Mouse (Mus musculus): ENCODE results near the gene Wdr60. TPM values are rescaled to one million over a fixed set of nuclear protein-coding genes. Genes with fewer than 3 reads are reported as not detected.

The Wdr60 gene
- polyA plus RNA-seq (2021; fragmentation: Nextera tagmentation), result 12.6 and 13.5 TPM in 2 replicates
- long read RNA-seq, experiment 1, transcript Wdr60-203 (3 exons, 1,404 nt), result major isoform, 13 of 19 reads
- long read RNA-seq, experiment 1, partial matches to known transcripts, result 6 of 19 reads
- long read RNA-seq, experiment 1, other reads (novel, unspliced or antisense), result 0 of 19 reads
- long read RNA-seq, experiment 2, transcript Wdr60-201 (22 exons, 3,721 nt), result major isoform, 5 of 21 reads
- long read RNA-seq, experiment 2, partial matches to known transcripts, result 10 of 21 reads
- long read RNA-seq, experiment 2, other reads (novel, unspliced or antisense), result 5 of 21 reads

GRCm38 (mm10) chr12:116262555-116263341 lies at the start of gene Wdr60:
TSS of gene Wdr60 (minus strand) at chr12:116263022.

GRCm38 (mm10) chr12:116280653-116281364 lies 18.0 kb upstream of the Wdr60 start, which contains the start of gene Esyt2:
TSS of gene Esyt2 (plus strand) at chr12:116281196.

GRCm38 (mm10) chr12:116275086-116275485 lies 12.3 kb upstream of the Wdr60 start, which contains the start of gene Gm11027:
TSS of gene Gm11027 (plus strand) at chr12:116275386.

Small RNA genes within 50 kb of the gene (microRNA-seq; reads per million reads assigned to microRNA genes)
- not detected for gene Gm23190

Other genes with a start within 250 kb of the Wdr60 start
- 19.7 and 20.5 TPM in 2 replicates for gene Zfp386, start 215.3 kb downstream of the Wdr60 start, polyA plus RNA-seq (2021; fragmentation: Nextera tagmentation)
- 0.45 and 0.69 TPM in 2 replicates for gene Vipr2, start 185.3 kb downstream of the Wdr60 start, polyA plus RNA-seq (2021; fragmentation: Nextera tagmentation)
- gene Gm11027, start 12.4 kb upstream of the Wdr60 start, polyA plus RNA-seq (2021; fragmentation: Nextera tagmentation), result not detected in 2 replicates
- 5.2 and 5.5 TPM in 2 replicates for gene Esyt2, start 18.2 kb upstream of the Wdr60 start, polyA plus RNA-seq (2021; fragmentation: Nextera tagmentation)
- gene Ncapg2, start 142.4 kb upstream of the Wdr60 start, polyA plus RNA-seq (2021; fragmentation: Nextera tagmentation), result 0.93 and 0.94 TPM in 2 replicates
- gene Ptprn2, start 222.7 kb upstream of the Wdr60 start, polyA plus RNA-seq (2021; fragmentation: Nextera tagmentation), result 49.0 and 62.8 TPM in 2 replicates